Mouse (Mus musculus) heart, adult 9 months (tissue): ENCODE measurements around the gene Ahsa2.
"Not testable (repeated sequence)": the region's sequence is repeated elsewhere in the genome, so short reads cannot be mapped to it uniquely, and the experiment has no call there.

Source experiments
- DNase-seq, 2 experiments: peaks; one replicate each; pipeline ENCODE4 v3.0.0; 2022; ENCODE audit warnings: low spot score in 2 of 2

Ahsa2 gene

DNA sequence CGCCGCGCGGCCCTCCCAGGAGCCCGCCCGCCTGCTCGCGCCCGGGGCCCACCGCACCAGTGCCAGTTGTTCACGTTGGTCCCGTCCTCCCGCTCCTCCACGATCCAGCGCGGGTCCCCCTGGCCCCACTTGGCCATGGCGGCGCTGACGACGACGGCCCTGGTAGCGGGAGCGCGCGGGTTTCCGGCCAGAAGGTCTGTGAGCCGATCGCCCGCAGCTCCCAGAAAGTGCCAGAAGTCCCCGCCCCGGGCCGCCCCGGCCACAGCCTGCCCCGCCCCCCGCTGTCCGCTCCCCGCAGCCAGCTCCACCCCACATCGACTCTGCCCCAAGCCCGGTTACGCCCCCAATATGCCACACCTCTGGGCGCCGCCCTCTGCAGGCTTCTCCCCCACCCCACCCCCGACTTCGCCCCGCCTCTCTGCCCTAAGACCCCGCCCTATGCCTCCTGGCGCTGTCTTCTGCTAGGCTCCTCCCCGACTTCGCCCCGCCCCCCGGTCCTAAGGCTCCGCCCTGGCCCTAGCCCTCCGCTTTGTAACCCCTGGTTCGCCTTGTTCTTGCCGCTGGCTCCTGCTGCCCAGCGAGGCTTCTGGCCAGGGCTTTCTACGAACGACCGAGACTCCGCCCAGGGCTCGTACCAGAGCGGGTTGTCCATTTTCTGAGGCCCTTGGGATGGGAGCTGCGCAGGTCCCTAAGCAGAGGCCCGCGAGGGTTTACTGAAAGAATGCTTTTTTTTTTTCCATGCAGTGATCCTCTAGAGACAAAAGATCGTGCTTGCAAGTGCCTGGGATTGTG lies at the start of gene Ahsa2:
TSS of gene Ahsa2 (minus strand) at position 313 of the 792 bp plus-strand sequence.
- peak; percentile 95 to 96 for DNase-seq

- no peak for DNase-seq
Observed at GRCm38 (mm10) chr11:23537446-23537845, 39.6 kb upstream of the Ahsa2 start.

GRCm38 (mm10) chr11:23520473-23521205 lies 22.8 kb upstream of the Ahsa2 start, which contains the start of gene 1700093K21Rik:
1700093K21Rik (minus strand) TSS chr11:23521155.
- no peak for DNase-seq

GRCm38 (mm10) chr11:23518981-23519380 lies 21.2 kb upstream of the Ahsa2 start:
- DNase-seq: no peak

DNA sequence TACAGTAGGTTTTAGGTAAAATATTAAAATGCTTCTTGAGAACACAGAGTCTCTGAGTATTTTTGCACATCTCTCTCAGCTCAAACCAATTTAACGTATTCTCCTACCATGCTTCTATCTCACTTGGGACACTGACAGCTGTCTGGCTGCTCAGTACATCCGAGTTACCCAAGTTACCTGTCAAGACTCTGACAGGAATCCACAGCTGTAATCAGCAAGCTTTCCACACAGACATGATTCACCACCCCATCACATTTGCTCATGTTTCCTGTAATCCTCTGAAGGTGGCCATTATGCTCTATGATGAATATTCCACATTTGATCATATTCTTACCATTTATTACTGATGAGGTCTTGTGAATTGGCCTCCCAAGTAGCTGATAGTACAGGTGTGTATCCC lies 17.5 kb upstream of the Ahsa2 start:
- no peak for DNase-seq

DNA sequence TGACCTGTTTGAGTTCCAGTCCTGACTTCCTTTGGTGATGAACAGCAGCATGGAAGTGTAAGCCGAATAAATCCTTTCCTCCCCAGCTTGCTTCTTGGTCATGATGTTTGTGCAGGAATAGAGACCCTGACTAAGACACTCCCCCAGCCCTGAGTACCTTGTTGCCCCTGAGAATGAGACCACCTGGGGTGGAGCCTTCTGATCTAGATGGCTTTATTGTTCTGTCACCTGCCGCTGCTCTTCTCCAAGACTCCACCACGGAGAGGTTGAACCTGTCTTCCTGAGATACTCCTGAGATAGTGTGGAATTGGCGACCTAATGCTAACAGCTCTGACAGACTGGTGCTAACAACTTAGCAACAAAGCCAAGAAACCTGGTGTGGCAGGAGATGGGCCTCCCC lies 17.0 kb upstream of the Ahsa2 start:
- not testable (repeated sequence) for DNase-seq

DNA sequence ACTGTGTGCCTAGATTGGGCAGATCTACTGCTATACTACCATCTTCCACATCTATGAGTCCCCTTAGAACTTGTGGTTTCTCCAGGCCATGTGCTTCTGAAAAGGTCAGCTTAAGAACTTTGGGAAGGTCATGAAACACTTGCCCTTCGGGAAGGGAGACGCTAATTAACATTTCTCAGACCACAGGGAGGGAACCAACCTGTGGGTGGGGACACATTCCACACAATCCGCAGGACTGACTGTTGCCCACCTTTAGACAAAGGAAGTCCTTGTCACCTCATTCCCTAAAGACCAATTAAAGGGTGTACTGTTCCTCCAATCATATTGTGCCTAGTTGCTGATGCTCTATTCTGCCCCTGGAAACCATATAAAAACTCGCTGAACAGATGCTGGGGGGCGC lies 7.0 kb upstream of the Ahsa2 start:
- DNase-seq: not testable (repeated sequence)

GRCm38 (mm10) chr11:23498609-23499008 lies 779 bp upstream of the Ahsa2 start:
- DNase-seq: no peak

DNA sequence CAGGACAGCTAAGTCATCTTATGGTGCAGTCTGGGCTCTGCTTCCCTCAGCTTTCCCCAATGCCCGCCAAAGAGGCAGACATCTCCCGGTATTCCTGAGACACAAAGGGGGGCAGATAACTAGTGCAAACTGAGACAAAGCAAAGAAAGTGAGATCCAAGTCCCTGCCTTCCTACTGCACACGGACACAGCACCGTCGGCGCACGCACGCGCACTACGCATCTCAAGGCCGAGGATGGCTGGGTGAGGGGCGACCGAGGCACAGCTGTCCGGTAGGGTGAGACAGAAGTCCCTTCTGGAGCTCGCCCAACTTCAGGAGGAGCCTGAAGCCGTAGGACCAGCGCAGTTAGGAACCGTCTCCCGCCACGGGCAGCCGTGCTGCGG lies 504 bp downstream of the Ahsa2 start:
- DNase-seq: no peak

DNA sequence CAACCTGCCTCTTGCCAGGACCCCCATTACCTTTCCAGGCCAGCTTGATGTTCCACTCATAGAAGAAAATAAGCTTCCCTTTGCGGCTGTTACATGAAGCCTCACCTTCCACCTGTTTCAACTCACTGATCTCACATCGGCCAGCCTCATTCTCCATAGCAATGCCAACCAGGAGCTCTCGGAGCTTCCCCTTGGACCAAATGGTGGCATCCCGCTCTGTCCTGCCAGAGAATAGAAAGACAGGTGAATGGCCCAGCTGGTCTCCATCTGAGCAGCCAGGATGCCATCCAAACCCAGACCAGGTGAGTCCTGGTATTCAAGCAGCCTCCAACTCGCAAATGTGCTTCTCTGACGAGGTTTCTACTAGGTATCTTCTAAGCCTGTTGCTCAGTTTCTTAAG lies 1.2 kb downstream of the Ahsa2 start:
- DNase-seq: peak; percentile 8 to 10

- no peak for DNase-seq
Observed at GRCm38 (mm10) chr11:23495231-23495630, 2.6 kb downstream of the Ahsa2 start.

GRCm38 (mm10) chr11:23492048-23492790 lies 5.6 kb downstream of the Ahsa2 start:
- no peak for DNase-seq

DNA sequence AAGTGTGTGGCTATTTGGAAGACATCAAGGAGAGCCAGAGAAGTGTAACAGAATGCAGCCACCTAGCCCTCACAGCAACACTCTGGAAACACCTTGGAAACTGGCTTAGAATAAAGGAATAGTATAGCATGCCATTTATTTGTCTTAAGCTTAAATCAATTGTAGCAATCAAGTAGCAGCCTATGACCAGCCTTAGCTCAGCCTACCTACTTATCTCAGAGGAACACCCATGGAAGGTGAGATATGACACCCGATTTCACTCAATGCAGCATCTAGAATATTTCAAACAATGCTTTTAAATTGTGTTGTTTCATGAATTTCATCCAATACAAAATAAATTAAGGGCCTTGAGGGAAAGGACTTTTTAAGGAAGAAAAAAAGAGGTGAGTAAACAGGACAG lies 7.9 kb downstream of the Ahsa2 start:
- no peak for DNase-seq

DNA sequence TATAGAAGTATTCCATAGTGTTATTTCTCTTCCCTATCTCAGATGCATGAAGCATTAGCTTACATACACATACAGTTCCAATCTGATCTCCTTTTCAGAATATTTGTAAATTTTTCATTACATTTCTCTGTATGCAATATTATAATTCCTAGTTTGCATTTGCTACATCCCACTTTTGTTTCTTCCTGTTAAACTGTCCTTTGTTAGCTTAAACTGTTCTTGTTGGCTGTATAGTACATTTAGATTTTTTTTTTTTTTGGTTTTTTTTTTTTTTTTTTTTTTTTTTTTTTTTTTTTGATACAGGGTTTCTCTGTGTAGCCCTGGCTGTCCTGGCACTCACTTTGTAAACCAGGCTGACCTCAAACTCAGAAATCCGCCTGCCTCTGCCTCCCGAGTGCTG lies 32.0 kb downstream of the Ahsa2 start:
- DNase-seq: not testable (repeated sequence)
